Mouse (Mus musculus): ENCODE results near the gene Cacna1c.

Cacna1c gene

DNA sequence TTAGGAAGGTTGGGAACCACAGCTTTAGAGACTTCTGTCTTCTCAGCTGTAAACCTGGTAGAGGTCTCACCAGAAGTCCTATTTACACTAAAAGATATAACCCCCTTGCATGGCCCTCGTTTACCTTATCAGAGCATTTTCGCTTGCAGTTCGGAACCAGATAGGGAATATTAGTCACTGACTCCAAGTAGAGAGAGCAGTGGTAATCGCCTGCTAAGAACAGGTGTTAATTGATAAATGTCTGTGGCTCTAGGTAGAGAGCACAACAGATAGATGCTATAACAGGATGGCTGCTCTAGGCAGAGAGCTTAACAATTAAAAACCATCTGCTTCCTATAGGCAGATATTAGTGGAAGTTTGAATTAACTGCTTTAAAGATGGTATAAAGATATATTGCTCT lies 657.6 kb downstream of the Cacna1c start:
- DNase-seq = no peak
